Mouse (Mus musculus) heart, postnatal 0 days (tissue): ENCODE measurements around the gene Ippk.

Source experiments
- CTCF ChIP-seq: IDR thresholded peaks from 2 replicates; pipeline ENCODE4 v1.5.1; 2016; ENCODE audit warnings: antibody characterized with exemption, control low read depth, low read depth
- EP300 ChIP-seq: IDR thresholded peaks from 2 replicates; pipeline ENCODE4 v1.6.1; 2016; ENCODE audit warnings: antibody characterized with exemption, low read depth

- TF ChIP-seq CTCF = no peak
- TF ChIP-seq EP300 = no peak
Observed at GRCm38 (mm10) chr13:49460276-49460675, 39.2 kb downstream of the Ippk start.
